Mouse (Mus musculus): ENCODE results near the gene Olfr694. TPM values are rescaled to one million over a fixed set of nuclear protein-coding genes. Genes with fewer than 3 reads are reported as not detected.

Gene Olfr694
- total and polyA plus RNA-seq, 3 experiments, result 0.16 TPM; not detected in 2

DNA sequence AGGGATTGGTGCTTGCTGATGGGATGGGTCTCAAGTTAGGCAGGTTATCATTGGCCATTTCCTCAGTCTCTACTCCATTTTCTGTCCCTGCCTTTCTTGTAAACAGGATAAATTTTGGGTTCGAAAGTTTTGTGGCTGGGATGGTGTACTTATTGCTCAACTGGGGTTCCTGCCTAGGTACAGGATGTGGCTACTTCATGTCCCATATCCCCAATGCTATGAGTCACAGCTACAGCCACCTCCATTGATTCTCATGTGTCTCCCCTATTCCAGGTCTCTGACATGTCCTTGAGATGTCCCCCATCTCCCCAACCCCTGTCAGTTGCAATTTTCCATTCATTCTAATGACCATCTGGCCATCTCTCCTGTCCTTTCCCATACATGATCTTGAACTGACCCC is 5.3 kb upstream of the Olfr694 start:
- TF ChIP-seq GATA1 (IDR thresholded peaks at IDR 0.05; ENCODE audit: borderline replicate concordance, low read length) (no peak), POLR2AphosphoS5 (IDR thresholded peaks at IDR 0.05; ENCODE audit: insufficient replicate concordance, low read depth, low read length) (no peak), TAL1 (conservative IDR thresholded peaks at IDR 0.05; ENCODE audit: low read depth, low read length) (no peak), GATA2 (IDR thresholded peaks at IDR 0.05; ENCODE audit: borderline replicate concordance, low read depth, low read length) (no peak), CTCF (IDR thresholded peaks at IDR 0.05; ENCODE audit: low read depth, low read length) (no peak)
- no peaks in the 10 kb centered on the region for H3K9me3 ChIP-seq (replicated peaks)
- no peaks in the 10 kb centered on the region for H3K4me1 ChIP-seq (ENCODE audit: insufficient read depth, low read depth, low read length)
- no peak for ATAC-seq (ENCODE audit: extremely low read depth, insufficient number of reproducible peaks, low FRiP score, poor library complexity, severe bottlenecking)
- H3K36me3 ChIP-seq (replicated peaks), result no peaks in the 10 kb centered on the region
- no peak overlapping the region for H3K4me3 ChIP-seq (ENCODE audit: low read depth, low read length)
- no peak for DNase-seq (ENCODE audit: low spot score)
- H3K27me3 ChIP-seq (ENCODE audit: insufficient read depth, low read length), result no peaks in the 10 kb centered on the region

DNA sequence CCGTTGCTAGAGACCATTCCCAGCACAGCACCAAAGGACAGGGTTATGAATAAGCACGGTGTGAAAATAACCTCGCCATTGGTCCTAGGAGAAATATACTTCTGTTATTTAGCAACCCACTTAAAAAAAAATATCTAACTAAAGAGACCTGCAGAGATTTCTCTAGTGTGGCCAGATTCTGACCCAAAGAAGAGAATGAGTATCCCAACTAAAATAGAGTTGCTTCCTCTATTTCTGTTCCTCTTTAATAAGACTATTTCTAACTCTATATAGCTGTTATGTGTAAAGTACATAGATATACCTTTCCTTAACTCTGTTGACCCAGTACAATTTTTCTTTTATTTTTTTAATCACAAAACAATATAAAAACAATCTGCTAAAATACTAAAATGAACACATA is 1.4 kb upstream of the Olfr694 start:
- TF ChIP-seq GATA1 (IDR thresholded peaks at IDR 0.05; ENCODE audit: borderline replicate concordance, low read length) (no peak), TAL1 (conservative IDR thresholded peaks at IDR 0.05; ENCODE audit: low read depth, low read length) (no peak), CTCF (IDR thresholded peaks at IDR 0.05; ENCODE audit: low read depth, low read length) (no peak), POLR2AphosphoS5 (IDR thresholded peaks at IDR 0.05; ENCODE audit: insufficient replicate concordance, low read depth, low read length) (no peak)
- Histone ChIP-seq H3K4me1 (ENCODE audit: insufficient read depth, low read depth, low read length) (peaks cover 8% of the 10 kb centered on the region), H3K9me3 (replicated peaks) (no peaks in the 10 kb centered on the region), H3K27me3 (ENCODE audit: insufficient read depth, low read length) (no peaks in the 10 kb centered on the region), H3K4me3 (ENCODE audit: low read depth, low read length) (no peak overlapping the region), H3K36me3 (replicated peaks) (no peaks in the 10 kb centered on the region)
- DNase-seq (ENCODE audit: low spot score), result no peak
- no peak for ATAC-seq (ENCODE audit: extremely low read depth, insufficient number of reproducible peaks, low FRiP score, poor library complexity, severe bottlenecking)

DNA sequence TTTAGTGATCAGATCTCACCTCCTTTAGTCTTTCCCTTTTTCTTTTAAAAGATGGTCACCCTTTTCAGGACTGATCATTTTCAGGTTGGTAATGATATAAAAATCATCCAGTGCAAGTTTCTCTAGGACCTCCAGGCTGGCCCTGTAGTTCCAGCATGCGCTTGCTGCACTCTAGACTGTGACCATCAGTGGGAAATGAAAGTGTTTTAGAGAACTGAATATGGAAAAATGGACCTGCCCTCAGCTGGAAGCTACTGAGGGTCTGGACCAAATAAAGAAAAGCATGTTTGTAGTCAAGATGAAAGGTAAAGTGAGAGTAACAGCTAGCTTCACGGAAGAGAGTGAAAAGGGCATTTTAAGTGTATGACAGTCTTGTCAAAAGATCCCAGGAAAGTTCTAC is 6.2 kb downstream of the Olfr694 start:
- Histone ChIP-seq H3K9me3 (replicated peaks) (no peaks in the 10 kb centered on the region), H3K36me3 (replicated peaks) (no peaks in the 10 kb centered on the region), H3K4me3 (ENCODE audit: low read depth, low read length) (no peak overlapping the region), H3K4me1 (ENCODE audit: insufficient read depth, low read depth, low read length) (no peaks in the 10 kb centered on the region), H3K27me3 (ENCODE audit: insufficient read depth, low read length) (no peaks in the 10 kb centered on the region)
- ATAC-seq (ENCODE audit: extremely low read depth, insufficient number of reproducible peaks, low FRiP score, poor library complexity, severe bottlenecking) (no peak), DNase-seq (ENCODE audit: low spot score) (no peak)
- TF ChIP-seq CTCF (IDR thresholded peaks at IDR 0.05; ENCODE audit: low read depth, low read length), result no peak
- TF ChIP-seq TAL1 (conservative IDR thresholded peaks at IDR 0.05; ENCODE audit: low read depth, low read length), result no peak
- no peak for TF ChIP-seq GATA2 (IDR thresholded peaks at IDR 0.05; ENCODE audit: borderline replicate concordance, low read depth, low read length)
- TF ChIP-seq GATA1 (IDR thresholded peaks at IDR 0.05; ENCODE audit: borderline replicate concordance, low read length), result no peak
- TF ChIP-seq POLR2AphosphoS5 (IDR thresholded peaks at IDR 0.05; ENCODE audit: insufficient replicate concordance, low read depth, low read length), result no peak

DNA sequence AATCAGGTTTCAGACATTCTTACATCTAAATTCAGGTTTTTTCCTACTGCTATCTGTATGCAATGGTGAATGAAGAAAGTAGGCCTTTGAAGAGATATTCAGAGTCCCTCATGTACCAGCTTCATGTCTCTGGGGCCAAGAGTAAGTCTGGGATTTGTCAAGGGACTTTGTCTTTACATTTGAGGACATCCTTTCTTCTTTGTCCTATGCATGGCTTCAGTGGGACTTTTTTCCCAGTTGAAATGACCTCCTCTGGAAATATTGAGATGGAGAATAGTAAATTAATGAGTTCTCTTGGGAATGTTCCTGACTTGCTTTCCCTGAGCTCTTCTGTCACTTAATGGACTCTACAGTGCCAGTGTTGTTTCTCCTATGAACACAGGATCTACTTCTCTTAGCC is 11.1 kb downstream of the Olfr694 start, which contains the start of gene Olfr693:
Gene Olfr693 (minus strand): TSS at position 101 of the 400 bp plus-strand sequence.
- TF ChIP-seq POLR2AphosphoS5 (IDR thresholded peaks at IDR 0.05; ENCODE audit: insufficient replicate concordance, low read depth, low read length), result no peak
- TF ChIP-seq TAL1 (conservative IDR thresholded peaks at IDR 0.05; ENCODE audit: low read depth, low read length), result no peak
- no peak for TF ChIP-seq GATA1 (IDR thresholded peaks at IDR 0.05; ENCODE audit: borderline replicate concordance, low read length)
- no peak for TF ChIP-seq CTCF (IDR thresholded peaks at IDR 0.05; ENCODE audit: low read depth, low read length)
- no peak for TF ChIP-seq GATA2 (IDR thresholded peaks at IDR 0.05; ENCODE audit: borderline replicate concordance, low read depth, low read length)
- no peaks in the 10 kb centered on the region for H3K4me1 ChIP-seq (ENCODE audit: insufficient read depth, low read depth, low read length)
- no peaks in the 10 kb centered on the region for H3K27me3 ChIP-seq (ENCODE audit: insufficient read depth, low read length)
- H3K9me3 ChIP-seq (replicated peaks), result no peaks in the 10 kb centered on the region
- no peaks in the 10 kb centered on the region for H3K36me3 ChIP-seq (replicated peaks)
- no peak for DNase-seq (ENCODE audit: low spot score)
- no peak for ATAC-seq (ENCODE audit: extremely low read depth, insufficient number of reproducible peaks, low FRiP score, poor library complexity, severe bottlenecking)
- H3K4me3 ChIP-seq (ENCODE audit: low read depth, low read length), result no peak within 1 kb of the TSS

DNA sequence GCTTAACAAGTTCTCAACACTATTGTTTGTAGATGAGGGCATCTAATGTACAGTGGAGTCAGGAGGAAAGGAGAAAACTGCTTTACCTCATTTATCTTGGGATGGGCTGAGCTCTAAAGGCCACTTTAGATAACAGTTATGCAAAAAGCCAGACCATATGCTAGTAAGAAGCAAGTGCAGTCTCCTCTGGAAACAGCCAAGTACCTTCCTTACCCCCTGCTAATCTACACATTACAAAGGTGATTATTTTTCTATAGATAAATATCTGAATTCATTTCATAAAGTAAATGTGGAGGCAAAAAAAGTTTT is 39.3 kb downstream of the Olfr694 start:
- peaks cover 48% of the 10 kb centered on the region for H3K4me1 ChIP-seq (ENCODE audit: insufficient read depth, low read depth, low read length)
- TF ChIP-seq TAL1 (conservative IDR thresholded peaks at IDR 0.05; ENCODE audit: low read depth, low read length) (peak; percentile 28; the same call in 1 of the 2 replicates), GATA2 (IDR thresholded peaks at IDR 0.05; ENCODE audit: borderline replicate concordance, low read depth, low read length) (no peak)
- DNase-seq (ENCODE audit: low spot score) (peak; percentile 14), ATAC-seq (ENCODE audit: extremely low read depth, insufficient number of reproducible peaks, low FRiP score, poor library complexity, severe bottlenecking) (peak; percentile 85)
- no peaks in the 10 kb centered on the region for H3K27me3 ChIP-seq (ENCODE audit: insufficient read depth, low read length)
- H3K4me3 ChIP-seq (ENCODE audit: low read depth, low read length), result no peak overlapping the region
- H3K9me3 ChIP-seq (replicated peaks), result peaks cover 2% of the 10 kb centered on the region; the same call in 1 of the 2 replicates
- H3K36me3 ChIP-seq (replicated peaks), result no peaks in the 10 kb centered on the region

DNA sequence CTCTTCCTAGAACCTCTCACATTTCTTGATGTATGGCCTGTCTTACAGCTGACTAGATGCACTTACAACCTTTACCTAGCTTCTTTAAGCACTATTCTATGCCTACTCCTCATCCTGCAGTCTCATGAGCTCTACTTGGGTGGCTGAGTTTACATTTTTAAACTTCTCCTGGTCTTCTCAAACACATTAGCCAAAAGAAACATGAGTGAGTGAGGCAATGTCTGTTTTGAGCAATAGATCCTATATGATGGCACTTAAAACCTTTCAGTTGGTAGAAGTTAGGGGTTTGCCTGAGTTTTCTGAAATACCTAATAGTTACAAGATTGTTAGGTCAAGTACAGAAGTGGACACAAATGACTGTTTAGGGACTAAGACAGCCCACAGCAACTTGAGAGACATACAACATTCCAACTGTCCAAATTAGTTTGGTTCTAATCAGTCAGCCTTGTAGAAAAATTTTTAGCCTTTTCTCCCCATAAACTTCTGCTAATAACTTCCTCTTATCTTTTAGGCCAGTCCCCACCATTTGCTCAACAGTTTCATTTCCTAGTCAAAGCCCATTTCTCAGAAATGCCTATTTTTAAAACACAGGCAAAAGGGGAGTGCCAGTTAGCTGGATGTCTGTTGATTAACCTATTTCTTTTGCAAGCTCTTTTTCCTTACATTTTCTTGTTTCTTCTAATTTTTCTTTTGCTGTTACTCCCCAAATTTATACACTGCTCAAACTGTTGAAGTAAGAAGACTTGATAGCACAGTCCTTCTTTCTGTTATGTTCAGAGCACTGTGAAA is 39.9 kb downstream of the Olfr694 start:
- ATAC-seq (ENCODE audit: extremely low read depth, insufficient number of reproducible peaks, low FRiP score, poor library complexity, severe bottlenecking) (peak; percentile 64), DNase-seq (ENCODE audit: low spot score) (peak; percentile 15)
- Histone ChIP-seq H3K4me3 (ENCODE audit: low read depth, low read length) (no peak overlapping the region; the same call in 1 of the 2 replicates), H3K4me1 (ENCODE audit: insufficient read depth, low read depth, low read length) (peaks cover 50% of the 10 kb centered on the region), H3K27me3 (ENCODE audit: insufficient read depth, low read length) (no peaks in the 10 kb centered on the region), H3K36me3 (replicated peaks) (no peaks in the 10 kb centered on the region), H3K9me3 (replicated peaks) (peaks cover 2% of the 10 kb centered on the region; the same call in 1 of the 2 replicates)
- TF ChIP-seq CTCF (IDR thresholded peaks at IDR 0.05; ENCODE audit: low read depth, low read length) (no peak), GATA2 (IDR thresholded peaks at IDR 0.05; ENCODE audit: borderline replicate concordance, low read depth, low read length) (no peak), POLR2AphosphoS5 (IDR thresholded peaks at IDR 0.05; ENCODE audit: insufficient replicate concordance, low read depth, low read length) (no peak), GATA1 (IDR thresholded peaks at IDR 0.05; ENCODE audit: borderline replicate concordance, low read length) (no peak), TAL1 (conservative IDR thresholded peaks at IDR 0.05; ENCODE audit: low read depth, low read length) (peak; percentile 61)
